Mouse (Mus musculus) 3T3-L1 (cell line): ENCODE results near the gene Ffar1.

ENCODE experiments used
- DNase-seq: peaks from one replicate; pipeline ENCODE4 v3.0.0-alpha.2; 2015; ENCODE audit warnings: low read depth, low spot score

Gene Ffar1

DNA sequence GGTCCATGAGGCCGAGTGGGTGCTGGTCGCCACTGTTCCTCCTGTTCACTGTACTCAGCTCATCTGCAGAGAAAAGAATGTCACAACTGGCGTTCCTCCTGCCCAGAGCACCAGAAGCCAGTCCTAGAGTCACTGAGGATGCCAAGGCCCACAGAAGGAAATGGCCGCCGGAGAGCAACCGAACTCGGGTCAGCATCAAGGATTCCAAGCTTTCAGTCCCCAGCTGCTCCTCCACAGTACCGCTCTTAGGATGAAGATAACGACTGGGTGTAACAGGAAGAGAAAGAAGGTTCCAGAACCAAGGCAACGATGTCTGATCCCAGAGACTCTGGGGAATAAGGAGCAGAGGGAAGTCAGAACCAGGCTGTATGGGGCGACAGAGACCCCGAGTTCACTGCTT lies at the start of gene Ffar1:
Gene Ffar1, minus strand, starts transcription at position 101 of the 400 bp plus-strand sequence.
- DNase-seq: no peak

DNA sequence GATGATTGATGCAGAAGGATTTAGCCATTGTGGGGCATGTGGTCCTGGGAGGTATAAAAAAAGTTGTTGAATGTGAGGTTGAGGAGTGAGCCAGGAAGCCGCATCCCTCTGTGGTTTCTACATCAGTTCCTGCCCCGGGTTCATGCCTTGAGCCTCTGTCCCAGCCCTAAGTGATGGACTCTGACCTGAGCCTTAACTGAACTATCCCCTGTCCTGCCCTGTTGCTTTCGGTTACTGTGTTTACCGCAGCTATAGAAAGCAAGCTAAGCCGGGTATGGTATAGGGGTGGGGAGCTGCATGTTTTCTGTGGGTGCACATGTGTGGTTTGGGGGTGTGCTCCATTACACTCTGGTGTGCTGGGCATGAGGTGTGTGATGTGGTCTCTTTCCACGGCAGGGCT lies 48.4 kb upstream of the Ffar1 start:
- DNase-seq: no peak

DNA sequence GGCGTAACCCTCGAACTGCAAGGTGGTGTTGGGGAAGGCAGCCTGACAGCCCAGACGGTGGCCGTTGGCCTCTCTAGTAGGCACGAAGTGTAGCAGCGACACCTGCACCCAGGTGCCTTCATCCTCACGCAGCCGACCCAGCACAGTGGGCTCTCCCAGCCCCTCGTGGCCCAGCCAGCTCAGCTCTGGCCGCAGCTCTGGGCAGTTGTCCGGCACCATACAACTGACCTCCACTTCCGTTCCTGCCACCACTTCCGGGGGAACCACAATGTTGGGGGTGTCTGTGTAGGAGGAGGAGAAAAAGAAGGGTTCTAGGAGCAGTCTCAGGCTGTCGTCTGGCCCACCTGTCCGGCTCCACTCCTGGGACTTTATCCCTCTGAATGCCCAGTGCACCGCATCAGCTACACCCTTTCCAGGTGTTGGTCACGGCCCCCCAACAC lies 47.6 kb upstream of the Ffar1 start:
- DNase-seq: no peak

DNA sequence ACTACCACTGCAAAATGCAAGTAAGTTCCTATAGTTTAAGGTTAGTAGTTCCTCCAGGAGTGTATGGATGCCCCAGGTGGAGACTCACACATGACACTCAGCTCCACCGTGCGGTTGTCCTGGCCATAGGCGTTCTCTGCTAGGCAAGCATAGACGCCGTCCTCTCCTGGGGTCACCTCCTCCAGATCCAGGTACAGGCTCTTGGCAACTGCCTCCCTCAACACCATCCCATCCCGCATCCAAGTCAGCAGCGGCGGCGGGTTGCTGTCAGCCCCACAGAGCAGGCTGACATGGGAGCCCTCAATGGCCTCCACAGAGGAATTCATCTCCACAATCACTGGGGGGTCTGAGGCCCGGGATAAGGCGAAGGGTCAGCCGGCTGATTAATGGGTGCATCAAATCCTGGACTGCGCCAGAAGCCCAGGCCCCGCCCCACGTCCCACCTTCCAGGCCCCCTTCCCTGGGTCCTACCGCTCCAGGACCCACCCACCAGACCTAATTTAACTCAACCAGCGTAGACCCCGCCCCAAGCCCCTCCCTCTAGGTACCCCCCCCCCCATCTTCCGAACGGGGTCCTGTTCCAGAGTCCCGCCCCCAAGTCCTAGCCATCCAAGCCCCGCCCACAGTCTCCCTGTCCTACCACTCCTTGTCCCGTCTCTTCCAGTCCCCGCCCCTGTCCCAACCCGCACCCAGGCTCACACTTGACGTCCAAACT lies 47.1 kb upstream of the Ffar1 start:
- no peak for DNase-seq

DNA sequence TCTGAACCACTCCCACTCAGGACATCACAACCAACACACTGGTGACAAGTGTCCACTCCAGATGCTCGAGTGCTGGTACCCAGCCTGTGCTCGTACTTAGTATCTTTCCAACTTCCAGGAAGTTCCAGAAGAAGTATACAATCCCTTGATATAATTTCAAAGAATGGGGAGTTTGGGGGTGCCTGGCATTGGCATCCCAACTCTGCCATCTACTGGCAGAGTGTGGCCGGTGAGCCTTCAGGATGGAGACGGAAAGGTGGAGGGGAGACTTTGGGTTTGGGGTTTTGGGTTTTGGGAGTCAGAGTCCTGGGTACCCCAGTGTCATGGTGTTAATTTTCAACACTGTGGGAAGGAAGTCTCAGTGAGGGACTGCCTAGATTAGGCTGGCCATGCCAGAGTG lies 42.7 kb upstream of the Ffar1 start:
- DNase-seq: no peak

DNA sequence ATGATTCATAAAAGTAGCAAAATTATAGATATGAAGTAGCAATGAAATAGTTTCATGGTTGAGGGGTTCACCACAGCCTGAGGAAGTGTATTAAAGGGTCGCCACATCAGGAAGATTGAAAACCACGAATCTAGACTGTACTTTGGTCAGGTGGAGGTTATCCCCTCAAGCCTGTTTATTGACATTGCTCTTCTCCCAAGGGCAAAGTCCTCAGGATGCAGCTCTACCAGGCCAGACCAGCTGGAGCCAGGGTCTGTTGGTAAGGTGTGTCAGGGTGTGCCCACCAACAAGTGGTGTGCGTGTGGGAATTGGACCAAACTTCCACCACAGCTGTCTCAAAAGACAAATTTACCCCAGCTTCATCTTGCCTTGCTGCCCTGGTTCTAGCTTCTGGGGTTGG lies 33.9 kb upstream of the Ffar1 start:
- DNase-seq: no peak

DNA sequence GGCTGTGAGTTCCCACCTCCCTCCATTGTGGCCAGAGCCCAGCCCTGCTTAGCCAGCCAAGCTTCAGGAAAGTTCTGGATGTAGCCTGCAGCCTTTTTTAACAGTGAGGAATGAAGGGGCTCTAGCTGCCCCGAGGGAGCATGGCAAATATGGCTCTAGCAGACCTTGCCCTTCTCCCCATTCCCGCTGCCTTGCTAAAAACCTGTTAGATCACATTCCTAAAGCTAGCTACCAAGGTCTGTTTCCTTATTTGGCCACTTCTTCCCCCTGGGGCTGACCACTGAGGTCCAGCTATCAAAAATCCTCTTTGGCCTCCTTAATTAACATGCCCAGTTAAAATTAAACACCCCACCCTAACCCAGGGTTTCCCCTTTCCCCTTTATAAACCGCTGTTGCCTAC lies 31.2 kb upstream of the Ffar1 start:
- DNase-seq: no peak

DNA sequence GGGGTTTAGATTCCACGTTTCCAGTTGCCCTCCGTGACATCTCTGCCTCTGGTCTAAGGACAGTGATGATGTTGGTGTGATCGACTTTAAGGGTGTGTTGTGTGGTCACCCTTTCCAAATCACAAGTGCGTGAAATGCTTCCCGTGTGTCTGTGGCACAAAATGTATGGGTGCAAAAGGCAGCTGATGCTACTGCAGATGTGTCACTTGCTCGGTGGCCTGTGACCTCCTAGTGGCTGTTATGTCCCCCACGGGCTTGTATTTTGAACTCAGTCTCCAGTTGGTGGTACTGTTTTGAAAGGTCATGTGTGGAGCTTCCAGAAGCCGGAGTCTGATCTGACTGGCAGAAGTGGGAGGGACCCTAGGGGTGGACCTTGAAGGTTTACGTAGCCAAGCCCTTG lies 30.4 kb upstream of the Ffar1 start:
- no peak for DNase-seq

DNA sequence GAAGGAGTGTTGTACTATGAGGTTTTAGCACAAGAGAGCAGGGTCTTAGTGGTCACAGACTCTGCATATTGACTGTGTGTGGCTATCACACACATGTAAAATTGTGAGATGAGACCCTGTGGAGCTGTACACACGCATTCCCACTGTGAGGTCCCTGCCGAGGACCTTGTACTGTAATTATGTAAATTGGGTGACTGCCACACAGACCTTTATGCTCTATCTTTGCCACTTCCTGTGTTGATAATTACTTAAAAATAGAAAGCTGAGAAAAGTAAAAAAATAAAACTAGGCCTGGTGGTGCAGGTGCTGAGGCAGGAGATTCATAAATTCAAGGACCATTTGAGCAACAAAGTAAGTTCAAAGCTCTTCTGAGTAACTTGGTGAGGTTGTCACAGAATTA lies 29.3 kb upstream of the Ffar1 start:
- DNase-seq: no peak

DNA sequence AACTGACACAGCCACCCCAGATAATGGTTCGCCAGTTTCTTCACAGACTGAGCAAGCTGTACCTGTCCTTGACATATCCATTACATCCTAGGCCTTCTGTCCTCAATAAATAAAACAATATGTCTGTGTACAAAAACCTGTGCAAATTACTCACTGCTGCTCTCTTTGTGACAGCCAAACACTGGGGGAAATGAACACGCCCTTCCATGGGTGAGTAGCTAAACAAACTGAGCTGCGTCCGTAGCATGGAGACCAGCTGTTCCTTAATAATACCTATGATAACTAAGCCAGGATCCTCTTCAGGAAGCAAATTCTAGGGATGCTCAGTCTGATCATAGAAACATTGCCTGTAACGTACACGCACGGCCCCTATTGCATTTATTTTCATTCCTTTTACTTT lies 27.4 kb upstream of the Ffar1 start:
- DNase-seq: no peak

DNA sequence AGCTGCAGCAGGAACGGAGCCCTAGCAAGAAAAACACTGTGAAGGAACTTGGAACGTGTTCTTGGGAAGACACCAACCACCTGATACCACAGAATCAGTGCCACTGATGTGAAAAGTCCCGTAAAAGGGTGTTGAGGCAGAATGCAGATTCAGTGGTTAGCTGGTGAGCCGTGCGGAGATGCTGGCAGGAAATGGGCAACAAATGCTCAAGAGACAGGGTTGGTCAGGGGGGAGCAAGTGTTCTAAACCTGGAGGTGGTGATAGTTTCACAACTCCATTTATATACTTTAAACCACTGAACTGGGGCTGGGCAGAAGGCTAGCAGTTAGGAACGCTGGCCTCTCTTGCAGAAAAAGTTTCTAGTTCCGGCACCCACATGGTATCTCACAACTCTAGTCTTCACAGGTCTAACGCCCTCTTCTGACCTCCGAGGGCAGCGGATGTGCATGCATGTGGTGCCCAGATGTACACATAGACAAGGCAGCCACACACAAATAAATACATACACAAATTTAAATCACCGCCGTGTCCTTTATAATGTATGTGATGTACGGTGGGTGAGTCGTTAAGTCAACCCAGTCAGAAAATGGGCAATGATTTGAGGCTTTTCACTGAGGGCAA lies 26.3 kb upstream of the Ffar1 start:
- DNase-seq: no peak

DNA sequence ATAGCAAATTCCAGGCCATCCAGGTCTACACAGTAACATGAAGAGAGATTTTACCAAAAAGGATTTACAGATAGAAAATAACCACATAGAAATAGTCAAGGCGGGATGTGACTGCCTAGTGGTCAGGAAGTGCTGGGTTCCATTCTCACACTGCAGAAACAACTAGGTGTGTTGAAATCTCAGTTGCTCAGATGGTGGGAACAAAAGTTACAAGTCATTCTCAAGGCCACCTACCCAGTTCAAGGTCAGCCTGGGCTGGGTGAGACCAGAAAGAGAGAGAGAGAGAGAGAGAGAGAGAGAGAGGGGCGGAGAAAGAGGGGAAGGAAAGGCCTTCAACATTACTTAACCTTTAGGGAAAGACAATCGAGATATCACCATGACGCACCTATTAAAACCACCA lies 25.5 kb upstream of the Ffar1 start:
- no peak for DNase-seq

DNA sequence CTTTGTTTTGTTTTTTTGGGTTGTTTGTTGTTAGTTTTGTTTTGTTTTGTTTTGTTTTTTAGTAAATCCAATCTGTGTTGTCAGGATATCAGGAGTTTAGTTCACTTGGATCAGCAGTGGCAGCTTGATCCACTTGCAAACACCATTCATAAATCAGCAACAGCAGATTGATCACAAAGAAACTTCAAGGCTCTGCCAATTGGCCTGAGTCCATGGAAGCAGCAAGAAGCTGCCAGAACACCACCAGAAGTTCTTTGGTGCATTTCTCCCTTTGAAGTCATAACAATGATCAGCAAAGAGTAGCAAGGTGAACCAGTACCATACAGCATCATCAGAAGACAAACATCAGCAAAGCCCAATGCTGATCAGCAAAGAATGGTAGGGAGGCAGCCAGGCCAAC lies 22.7 kb upstream of the Ffar1 start:
- DNase-seq: no peak

DNA sequence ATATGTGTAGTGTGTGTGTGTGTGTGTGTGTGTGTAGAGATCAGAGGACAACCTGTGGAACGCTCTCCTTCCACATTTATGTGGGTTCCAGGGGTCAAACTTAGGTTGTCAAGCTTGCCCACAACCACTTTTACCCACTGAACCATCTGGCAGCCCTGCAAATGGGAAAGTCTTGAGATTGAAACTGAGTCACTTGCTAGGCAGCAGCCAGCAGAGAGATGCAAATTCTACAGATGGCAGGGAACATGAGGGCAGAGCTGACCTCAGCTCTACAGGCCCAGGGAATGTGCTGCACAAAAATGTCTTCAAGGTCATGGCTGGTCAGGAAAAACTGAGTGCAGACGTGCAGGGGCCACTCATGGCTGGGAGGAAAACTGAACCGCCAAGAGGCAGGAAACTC lies 20.0 kb upstream of the Ffar1 start:
- no peak for DNase-seq

DNA sequence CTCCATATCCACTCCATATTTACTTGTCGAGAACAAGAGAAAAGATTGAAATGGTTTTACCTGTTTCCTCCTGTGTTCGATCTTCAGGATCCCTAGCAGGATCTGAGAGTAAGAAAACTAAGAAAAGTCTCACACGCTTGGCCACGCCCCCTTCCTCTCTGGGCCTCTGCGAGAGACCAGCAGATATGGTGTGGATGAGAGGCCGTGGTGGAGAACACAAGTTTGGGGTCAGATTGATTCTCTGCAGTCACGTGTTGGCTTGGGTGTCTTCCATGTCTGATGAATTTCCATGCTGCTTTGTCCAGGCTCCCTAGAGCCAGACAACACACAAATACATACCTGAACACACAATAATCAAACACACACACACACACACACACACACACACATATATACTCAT lies 18.8 kb upstream of the Ffar1 start, which contains the start of gene Cd22:
Gene Cd22, minus strand, starts transcription at position 167 of the 400 bp plus-strand sequence.
- DNase-seq: no peak

DNA sequence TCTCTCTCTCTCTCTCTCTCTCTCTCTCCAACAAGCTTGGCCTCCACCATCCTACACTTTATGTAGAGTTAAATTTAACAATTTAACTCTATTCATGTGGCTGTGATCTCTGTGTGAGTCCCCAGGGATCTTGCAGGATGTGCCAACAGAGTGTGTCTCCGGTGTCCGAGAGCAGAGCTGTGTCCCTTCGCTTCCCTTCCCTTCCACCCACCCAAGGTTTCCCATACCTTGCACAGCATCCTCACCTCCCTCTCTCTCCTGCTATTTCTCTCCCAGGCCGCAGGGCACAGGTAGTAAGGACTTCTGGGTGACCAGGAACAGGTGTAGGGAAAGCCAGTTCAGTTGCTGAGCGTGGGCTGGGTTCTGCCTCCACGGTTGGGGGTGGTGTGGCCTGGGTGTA lies 17.6 kb upstream of the Ffar1 start:
- DNase-seq: no peak

DNA sequence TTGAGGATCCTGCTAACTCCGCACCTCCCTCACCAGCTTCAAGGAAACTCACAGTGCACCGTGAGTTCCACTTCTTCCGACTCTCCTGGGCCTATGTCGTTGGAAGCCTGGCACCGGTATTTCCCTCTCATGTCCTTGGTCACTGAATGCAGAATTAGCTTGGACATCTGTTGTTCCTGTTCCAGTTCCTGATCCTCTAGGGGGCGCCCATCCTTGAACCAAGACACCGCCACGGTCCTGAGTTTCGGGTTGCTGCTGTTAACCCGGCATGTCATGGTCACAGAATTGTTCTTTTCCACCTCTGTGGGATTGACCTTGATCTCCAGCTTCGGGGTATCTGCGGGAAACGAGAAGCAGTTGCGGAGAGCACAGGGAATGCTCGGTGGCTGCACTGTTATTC lies 11.7 kb upstream of the Ffar1 start:
- peak; percentile 24 for DNase-seq

DNA sequence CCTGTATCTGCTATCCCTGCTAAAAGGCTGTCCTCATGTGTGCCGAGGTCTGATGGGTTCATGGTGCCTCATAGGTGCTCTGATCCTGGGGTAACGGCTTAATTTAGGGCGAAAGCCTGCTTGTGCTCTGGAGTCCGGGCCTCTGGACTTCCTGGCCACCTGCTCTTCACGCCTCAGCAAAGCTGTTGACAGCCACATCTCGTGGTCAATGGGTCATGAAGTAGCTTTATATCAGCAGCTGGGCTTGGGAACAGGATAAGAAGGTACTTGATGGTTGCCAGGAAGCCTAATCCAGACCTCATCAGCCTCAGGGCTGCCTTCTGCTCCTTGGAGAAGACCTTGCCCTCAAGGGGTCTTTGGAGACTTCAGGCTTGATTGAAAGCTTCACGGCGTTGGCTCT lies 2.0 kb upstream of the Ffar1 start:
- no peak for DNase-seq

DNA sequence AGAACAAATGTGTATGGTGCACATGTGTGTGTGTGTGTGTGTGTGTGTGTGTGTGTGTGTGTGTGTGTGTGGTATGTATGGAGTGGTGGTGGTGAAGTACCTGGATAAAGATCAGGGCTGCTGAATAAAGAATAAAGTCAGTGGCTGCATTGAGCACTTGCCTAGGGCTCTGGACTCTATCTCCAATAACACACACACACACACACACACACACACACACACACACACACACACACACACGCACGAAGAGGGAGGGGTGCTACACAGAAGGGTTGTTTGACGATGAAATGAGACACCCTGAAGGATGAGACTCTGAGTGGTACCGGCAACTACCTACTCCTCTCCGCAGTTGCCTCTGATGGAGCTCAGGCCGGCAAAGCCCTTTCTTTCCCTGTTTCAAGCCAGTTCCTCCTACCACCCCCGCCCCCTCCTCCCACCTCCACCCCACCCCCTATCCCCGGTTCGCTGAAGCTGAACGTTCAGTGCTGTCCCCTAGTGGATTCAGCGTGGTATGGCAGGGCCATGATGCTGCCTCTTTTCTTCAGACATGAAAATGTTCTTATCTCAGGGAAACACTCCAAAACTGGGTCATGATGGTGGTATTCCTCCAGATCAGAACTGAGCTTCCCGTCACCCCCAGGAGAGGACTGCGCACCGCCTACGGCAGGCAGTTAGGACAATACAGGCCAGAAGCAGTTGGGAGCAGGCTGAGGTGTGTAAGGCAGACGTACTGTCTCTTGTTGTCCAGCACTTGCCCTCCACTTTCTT lies 1.5 kb downstream of the Ffar1 start:
- DNase-seq: peak; percentile 35

DNA sequence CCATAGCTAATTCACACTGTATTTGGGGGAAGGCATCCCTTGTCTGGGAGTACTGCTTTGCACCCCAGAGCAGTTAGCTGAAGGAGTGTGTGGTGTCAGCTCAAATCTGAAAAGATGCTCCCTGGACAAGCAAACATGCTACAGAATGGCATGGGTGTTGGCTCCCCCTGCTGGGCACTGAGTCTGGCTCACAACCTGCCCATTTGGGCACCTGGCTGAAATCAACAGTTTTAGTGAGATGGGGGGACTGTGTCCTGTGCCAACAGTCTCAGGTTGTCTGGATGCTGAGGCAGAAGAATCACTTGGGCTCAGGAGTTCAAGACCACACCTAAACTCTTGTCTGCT lies 2.1 kb downstream of the Ffar1 start:
- DNase-seq: peak; percentile 71

DNA sequence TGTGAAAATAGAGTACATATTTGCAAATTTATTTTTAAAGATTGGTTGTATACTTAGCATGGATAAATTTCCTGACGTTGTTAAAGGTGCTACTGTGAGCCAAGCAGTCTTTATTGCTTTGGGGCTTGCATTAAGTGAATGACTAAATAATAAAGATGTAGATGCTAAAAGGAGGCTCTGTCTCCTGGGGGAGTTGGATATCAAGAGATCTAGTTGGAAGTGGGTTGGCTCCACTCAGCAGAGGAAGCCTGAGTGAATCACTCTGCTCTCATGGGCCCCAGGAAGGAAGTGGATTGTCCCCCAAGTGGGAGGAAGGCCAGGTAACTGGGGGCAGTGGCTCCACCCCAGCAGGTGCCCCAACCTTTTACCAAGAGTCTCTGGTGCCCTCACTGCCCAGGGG lies 3.6 kb downstream of the Ffar1 start:
- no peak for DNase-seq

DNA sequence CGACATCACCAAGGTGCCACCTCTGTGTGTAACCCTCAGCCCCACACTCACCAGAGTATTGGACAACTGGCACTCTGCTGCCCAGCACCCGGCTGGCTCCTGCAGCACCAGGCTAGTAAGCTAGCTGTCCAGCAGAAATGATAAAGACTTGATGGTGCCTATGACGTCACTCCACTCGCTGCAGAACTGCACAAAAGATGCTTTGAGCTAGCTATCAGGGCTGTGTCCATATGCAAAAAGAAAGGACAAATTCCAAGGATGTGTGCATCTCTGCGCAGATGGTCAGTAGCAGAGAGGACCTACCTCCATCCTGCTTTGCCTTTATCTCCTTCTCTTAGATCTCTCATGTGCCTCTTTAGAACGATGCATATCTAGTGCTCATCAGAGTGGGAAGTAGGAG lies 5.3 kb downstream of the Ffar1 start, which contains the start of gene Ffar3:
Gene Ffar3, minus strand, starts transcription at position 101 of the 400 bp plus-strand sequence.
- DNase-seq: no peak

DNA sequence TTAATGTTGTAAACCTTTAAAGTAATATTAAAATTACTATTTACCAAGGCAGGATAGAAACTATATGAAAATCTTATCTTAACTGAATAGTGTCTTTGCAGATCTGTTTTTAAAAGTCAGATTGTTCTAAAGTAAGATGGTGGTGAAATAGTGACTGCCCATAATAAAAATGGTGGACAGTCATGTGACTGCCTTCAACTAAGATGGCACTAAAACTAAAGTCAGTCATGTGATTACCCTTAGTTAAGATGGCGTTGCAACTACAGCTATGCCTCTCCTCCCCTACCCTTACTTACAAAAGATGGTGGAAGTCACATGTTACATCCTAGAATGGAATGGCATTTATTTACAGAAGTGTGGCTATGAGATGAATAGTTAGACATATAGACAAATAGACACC lies 9.9 kb downstream of the Ffar1 start:
- no peak for DNase-seq
